Mouse (Mus musculus): ENCODE data around the gene Tmem33.

The Tmem33 gene

DNA sequence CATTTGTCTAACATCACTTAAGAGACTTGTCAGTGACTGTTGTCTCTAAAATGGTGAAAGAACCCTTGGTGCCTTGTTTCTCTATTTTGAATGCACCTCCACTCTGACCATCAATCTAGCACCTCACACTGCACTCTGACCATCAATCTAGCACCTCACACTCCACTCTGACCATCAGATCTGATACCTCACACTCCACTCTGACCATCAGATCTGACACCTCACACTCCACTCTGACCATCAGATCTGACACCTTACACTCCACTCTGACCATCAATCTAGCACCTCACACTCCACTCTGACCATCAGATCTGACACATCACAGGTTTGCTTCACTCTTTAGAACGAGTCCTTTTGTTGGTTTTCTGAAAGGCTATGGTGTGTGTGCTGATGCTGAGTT lies 63.7 kb downstream of the Tmem33 start:
- no peak for DNase-seq (ENCODE audit: low spot score)

GRCm38 (mm10) chr5:67340811-67341210 lies 80.4 kb downstream of the Tmem33 start:
- no peak for DNase-seq (ENCODE audit: low spot score)
